Mouse (Mus musculus): ENCODE measurements around the gene Ccp110. TPM values are rescaled to one million over a fixed set of nuclear protein-coding genes. Genes with fewer than 3 reads are reported as not detected.

The Ccp110 gene
- polyA plus RNA-seq (2015; fragmentation: Nextera tagmentation; extraction: Ambion mirVana): 9.1 and 9.9 TPM in 2 replicates

DNA sequence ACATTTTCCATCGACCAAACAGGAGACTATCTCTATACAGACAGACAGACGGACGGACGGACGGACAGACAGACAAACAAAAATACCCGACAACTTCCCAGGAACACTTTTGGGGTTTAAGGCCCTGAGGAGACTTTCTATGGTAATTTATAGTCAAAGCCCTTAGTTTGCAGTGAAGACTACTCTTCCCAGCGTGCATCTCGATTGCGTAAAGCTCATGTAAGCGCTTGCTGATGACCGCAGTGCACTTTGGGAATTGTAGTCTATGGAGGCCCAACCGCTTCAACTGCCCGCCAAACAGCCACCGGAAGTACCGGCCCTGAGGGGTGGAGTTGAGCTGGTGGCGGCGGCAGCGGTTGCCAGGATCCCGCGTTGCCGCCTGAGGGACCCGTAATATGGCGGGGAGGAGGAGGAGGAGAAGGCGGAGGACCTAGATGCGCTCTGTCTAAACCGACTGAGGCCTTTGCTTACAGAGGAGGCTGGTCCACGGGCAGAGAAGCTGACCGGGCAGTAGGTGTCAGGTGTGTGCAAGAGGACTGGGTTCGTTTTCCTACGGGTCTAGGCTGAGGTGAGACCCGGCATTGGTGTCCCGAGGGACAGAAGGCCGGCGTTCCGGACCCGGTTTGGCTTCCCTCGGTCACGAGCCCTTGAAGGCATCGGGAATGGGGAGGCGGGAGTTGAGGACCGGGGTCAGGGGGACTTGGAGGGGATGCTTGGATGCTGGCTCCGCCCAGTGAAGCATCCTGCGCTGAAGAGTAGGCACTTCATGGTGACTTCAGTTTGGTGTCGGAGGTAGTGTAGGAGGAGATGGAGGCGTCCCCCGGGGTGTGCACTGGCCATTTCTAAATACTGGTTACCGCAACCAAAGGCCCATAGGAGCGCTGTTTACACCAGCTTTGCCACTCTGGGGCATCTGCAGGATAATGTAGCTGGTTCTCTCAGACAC lies at the start of gene Ccp110:
Ccp110 (plus strand) TSS at position 325 of the 946 bp plus-strand sequence.
- Histone ChIP-seq H3K4me1 (ENCODE audit: control insufficient read depth, insufficient read depth, low read length) (peaks cover 11% of the 10 kb centered on the region), H3K27ac (ENCODE audit: low read length) (peak within 1 kb of the TSS; percentile 21; the same call in 1 of the 2 replicates), H3K9me3 (ENCODE audit: control insufficient read depth, low read length) (no peaks in the 10 kb centered on the region), H3K36me3 (ENCODE audit: control insufficient read depth, insufficient read depth, low read length) (no peaks in the 10 kb centered on the region), H3K4me2 (ENCODE audit: low read depth, low read length) (peak within 1 kb of the TSS; percentile 80), H3K4me3 (ENCODE audit: low read length) (peak within 1 kb of the TSS; percentile 84), H3K9ac (ENCODE audit: low read depth, low read length) (peak within 1 kb of the TSS; percentile 80), H3K27me3 (replicated peaks; ENCODE audit: control insufficient read depth, insufficient read depth, low read length) (no peaks in the 10 kb centered on the region)
- ATAC-seq: peak; percentile 94
- under 1% methylated on average over 48 of the region's 48 CpGs for WGBS

DNA sequence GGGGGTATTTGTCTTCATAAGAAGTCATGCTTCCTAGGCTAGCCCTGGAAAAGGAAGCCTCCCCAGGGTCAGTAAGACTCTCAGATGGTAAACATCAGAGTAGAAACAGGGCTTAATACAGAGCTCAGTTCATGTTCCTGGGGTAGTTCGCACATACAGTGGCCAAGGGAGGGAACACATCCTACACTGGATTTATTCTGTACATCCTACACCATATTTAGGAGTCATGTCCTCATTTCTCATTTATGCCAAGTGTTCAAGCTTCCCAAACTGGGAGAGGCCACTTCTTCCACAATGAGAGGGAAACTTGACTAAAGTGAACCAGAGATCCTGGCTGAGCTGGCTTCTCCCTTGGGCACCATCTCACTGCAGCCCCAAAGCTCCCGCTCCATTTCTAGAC lies 44.6 kb upstream of the Ccp110 start:
- WGBS: 91% methylated on average over 2 of the region's 2 CpGs
- no peak overlapping the region for H3K27ac ChIP-seq (ENCODE audit: low read length)
- H3K27me3 ChIP-seq (replicated peaks; ENCODE audit: control insufficient read depth, insufficient read depth, low read length): no peaks in the 10 kb centered on the region
- no peak for ATAC-seq
- H3K9ac ChIP-seq (ENCODE audit: low read depth, low read length): no peak overlapping the region
- H3K4me3 ChIP-seq (ENCODE audit: low read length): no peak overlapping the region
- no peaks in the 10 kb centered on the region for H3K9me3 ChIP-seq (ENCODE audit: control insufficient read depth, low read length)
- no peaks in the 10 kb centered on the region for H3K4me1 ChIP-seq (ENCODE audit: control insufficient read depth, insufficient read depth, low read length)
- H3K4me2 ChIP-seq (ENCODE audit: low read depth, low read length): no peak overlapping the region
- no peaks in the 10 kb centered on the region for H3K36me3 ChIP-seq (ENCODE audit: control insufficient read depth, insufficient read depth, low read length)

DNA sequence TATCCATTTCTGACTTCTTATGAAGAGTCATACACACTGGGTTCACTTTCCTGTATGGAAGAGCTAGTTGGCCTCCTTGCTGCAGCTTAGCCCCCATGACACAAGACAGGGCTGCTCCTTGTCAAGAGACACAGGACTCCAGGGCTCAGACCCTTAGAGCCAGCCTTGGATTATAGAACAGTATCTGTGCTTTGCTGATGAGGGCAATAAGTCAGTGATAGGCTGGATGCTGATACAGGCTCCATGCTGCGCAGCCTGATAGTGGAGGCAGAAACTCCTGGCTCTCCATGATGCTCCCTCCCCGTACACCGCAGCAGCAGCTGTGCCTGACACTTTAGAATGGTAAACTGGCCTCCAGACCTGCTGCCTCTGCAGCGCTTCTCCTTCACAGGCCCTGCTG lies 42.2 kb upstream of the Ccp110 start:
- H3K27me3 ChIP-seq (replicated peaks; ENCODE audit: control insufficient read depth, insufficient read depth, low read length): no peaks in the 10 kb centered on the region
- 72% methylated on average over 4 of the region's 4 CpGs for WGBS
- H3K9me3 ChIP-seq (ENCODE audit: control insufficient read depth, low read length): no peaks in the 10 kb centered on the region
- no peak overlapping the region for H3K4me2 ChIP-seq (ENCODE audit: low read depth, low read length)
- H3K4me3 ChIP-seq (ENCODE audit: low read length): no peak overlapping the region
- H3K27ac ChIP-seq (ENCODE audit: low read length): no peak overlapping the region
- H3K36me3 ChIP-seq (ENCODE audit: control insufficient read depth, insufficient read depth, low read length): no peaks in the 10 kb centered on the region
- no peaks in the 10 kb centered on the region for H3K4me1 ChIP-seq (ENCODE audit: control insufficient read depth, insufficient read depth, low read length)
- no peak overlapping the region for H3K9ac ChIP-seq (ENCODE audit: low read depth, low read length)
- no peak for ATAC-seq

DNA sequence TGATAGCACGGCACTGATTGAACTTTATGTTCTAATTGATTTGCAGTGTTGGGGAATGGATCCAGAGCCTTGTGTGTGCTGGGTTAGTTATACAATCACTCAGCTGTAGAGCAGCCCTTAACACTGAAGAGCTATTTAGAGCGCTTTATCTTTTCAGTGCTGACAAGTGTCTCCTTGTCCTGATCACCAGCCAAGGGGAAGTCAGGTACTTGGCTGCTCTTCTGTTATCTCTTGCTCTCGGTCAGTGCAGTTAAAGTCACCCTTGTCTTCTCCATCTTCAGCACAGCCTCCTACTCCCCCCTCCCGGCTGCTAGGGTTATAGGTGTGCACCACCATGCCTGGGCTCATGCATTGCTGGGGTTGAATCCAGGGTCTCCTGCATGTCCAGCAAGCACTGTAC lies 35.5 kb upstream of the Ccp110 start:
- WGBS: 80% methylated on average over 4 of the region's 4 CpGs
- Histone ChIP-seq H3K9me3 (ENCODE audit: control insufficient read depth, low read length) (no peaks in the 10 kb centered on the region), H3K27me3 (replicated peaks; ENCODE audit: control insufficient read depth, insufficient read depth, low read length) (no peaks in the 10 kb centered on the region), H3K4me2 (ENCODE audit: low read depth, low read length) (no peak overlapping the region), H3K9ac (ENCODE audit: low read depth, low read length) (no peak overlapping the region), H3K4me3 (ENCODE audit: low read length) (no peak overlapping the region), H3K4me1 (ENCODE audit: control insufficient read depth, insufficient read depth, low read length) (no peaks in the 10 kb centered on the region), H3K27ac (ENCODE audit: low read length) (no peak overlapping the region), H3K36me3 (ENCODE audit: control insufficient read depth, insufficient read depth, low read length) (no peaks in the 10 kb centered on the region)
- no peak for ATAC-seq

DNA sequence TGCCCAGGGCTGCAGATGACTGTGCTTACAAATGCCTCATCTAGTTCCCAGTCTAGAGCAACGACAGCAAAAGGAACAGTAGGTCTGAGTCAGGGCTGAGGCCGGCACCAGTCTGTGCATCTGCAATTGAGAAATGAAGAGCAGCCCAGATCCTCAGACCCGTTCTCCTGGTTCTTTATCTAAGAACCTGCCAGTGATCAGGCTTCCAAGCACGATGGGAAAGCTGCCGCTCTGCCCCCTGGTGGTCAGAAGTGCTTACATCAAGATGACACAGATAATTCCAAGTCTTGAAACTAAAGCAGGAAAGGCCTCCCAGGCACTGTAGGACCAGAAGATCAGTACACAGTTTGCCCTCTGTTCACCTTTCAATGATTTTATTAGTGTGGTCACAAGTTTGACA lies 24.2 kb upstream of the Ccp110 start:
- H3K36me3 ChIP-seq (ENCODE audit: control insufficient read depth, insufficient read depth, low read length): peaks cover 9% of the 10 kb centered on the region; the same call in 1 of the 2 replicates
- 15% methylated on average over 5 of the region's 5 CpGs for WGBS
- peak; percentile 48; the same call in 1 of the 2 replicates for ATAC-seq

DNA sequence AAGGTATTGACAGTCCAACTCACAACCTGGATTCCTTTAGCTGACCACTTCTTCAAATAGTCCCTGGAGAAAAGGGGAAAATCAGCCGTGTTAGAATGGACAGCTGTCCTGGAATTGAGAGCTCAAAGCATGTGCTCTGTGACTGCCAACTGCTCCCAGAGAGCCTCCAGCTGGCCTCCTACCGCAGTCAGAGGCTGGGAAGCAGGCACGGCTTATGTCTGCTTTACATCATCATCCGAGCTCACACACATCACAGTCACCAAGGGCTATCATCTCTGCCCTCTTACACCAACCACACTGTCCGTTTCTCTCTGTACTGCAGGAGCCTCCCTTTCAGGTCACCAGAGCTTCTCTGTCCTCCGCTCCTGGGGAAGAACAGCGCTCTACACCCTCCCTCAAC lies 23.3 kb upstream of the Ccp110 start:
- Histone ChIP-seq H3K4me3 (ENCODE audit: low read length) (no peak overlapping the region), H3K27ac (ENCODE audit: low read length) (no peak overlapping the region), H3K27me3 (replicated peaks; ENCODE audit: control insufficient read depth, insufficient read depth, low read length) (no peaks in the 10 kb centered on the region), H3K4me2 (ENCODE audit: low read depth, low read length) (no peak overlapping the region), H3K9ac (ENCODE audit: low read depth, low read length) (no peak overlapping the region), H3K36me3 (ENCODE audit: control insufficient read depth, insufficient read depth, low read length) (peaks cover 9% of the 10 kb centered on the region; the same call in 1 of the 2 replicates), H3K9me3 (ENCODE audit: control insufficient read depth, low read length) (no peaks in the 10 kb centered on the region), H3K4me1 (ENCODE audit: control insufficient read depth, insufficient read depth, low read length) (no peaks in the 10 kb centered on the region)
- WGBS: 72% methylated on average over 7 of the region's 7 CpGs
- no peak for ATAC-seq

More for the DNA sequence above, 24.2 kb upstream of the Ccp110 start:
- Histone ChIP-seq H3K4me1 (ENCODE audit: control insufficient read depth, insufficient read depth, low read length) (no peaks in the 10 kb centered on the region), H3K9ac (ENCODE audit: low read depth, low read length) (no peak overlapping the region), H3K27ac (ENCODE audit: low read length) (no peak overlapping the region), H3K9me3 (ENCODE audit: control insufficient read depth, low read length) (no peaks in the 10 kb centered on the region), H3K27me3 (replicated peaks; ENCODE audit: control insufficient read depth, insufficient read depth, low read length) (no peaks in the 10 kb centered on the region), H3K4me2 (ENCODE audit: low read depth, low read length) (no peak overlapping the region), H3K4me3 (ENCODE audit: low read length) (no peak overlapping the region)

DNA sequence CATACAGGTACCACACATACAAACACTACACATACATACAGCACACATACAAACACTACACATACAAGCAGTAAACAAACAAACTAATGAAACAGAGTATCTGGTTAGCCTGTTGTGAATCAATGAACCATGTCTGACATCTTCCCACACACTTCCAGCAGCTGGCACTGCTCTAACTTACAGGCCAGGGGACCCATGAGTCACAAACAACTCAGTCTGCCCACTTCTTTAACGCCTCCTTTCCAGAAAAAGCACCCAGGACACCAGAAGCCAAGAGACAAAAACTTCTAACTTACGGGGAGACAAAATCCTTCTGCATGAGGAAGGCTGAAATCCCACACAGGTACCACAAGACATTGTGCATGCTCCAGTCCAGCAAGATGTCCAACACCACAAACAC lies 21.1 kb upstream of the Ccp110 start:
- 95% methylated on average over 2 of the region's 2 CpGs for WGBS
- no peak overlapping the region for H3K4me3 ChIP-seq (ENCODE audit: low read length)
- no peak overlapping the region for H3K27ac ChIP-seq (ENCODE audit: low read length)
- H3K9ac ChIP-seq (ENCODE audit: low read depth, low read length): no peak overlapping the region
- peaks cover 11% of the 10 kb centered on the region; the same call in 1 of the 2 replicates for H3K36me3 ChIP-seq (ENCODE audit: control insufficient read depth, insufficient read depth, low read length)
- H3K27me3 ChIP-seq (replicated peaks; ENCODE audit: control insufficient read depth, insufficient read depth, low read length): no peaks in the 10 kb centered on the region
- no peak for ATAC-seq
- H3K9me3 ChIP-seq (ENCODE audit: control insufficient read depth, low read length): no peaks in the 10 kb centered on the region
- no peaks in the 10 kb centered on the region for H3K4me1 ChIP-seq (ENCODE audit: control insufficient read depth, insufficient read depth, low read length)
- no peak overlapping the region for H3K4me2 ChIP-seq (ENCODE audit: low read depth, low read length)

DNA sequence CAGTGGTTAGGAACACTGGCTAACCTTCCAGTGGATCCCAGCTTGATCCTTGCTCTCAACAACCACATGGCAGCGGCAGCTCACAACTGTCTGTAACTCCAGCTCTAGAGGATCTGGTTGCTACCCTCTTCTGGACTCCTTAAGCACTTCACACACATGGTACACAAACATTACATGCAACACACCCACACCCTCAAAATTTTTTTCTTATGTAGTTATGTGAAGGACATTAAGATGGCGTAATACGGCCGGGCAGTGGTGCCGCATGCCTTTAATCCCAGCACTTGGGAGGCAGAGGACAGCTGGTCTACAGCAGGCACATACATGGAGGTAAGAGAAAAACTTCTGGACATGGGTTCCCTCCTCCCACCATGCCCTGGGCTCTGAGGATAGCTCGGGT lies 16.2 kb upstream of the Ccp110 start:
- Histone ChIP-seq H3K27me3 (replicated peaks; ENCODE audit: control insufficient read depth, insufficient read depth, low read length) (no peaks in the 10 kb centered on the region), H3K36me3 (ENCODE audit: control insufficient read depth, insufficient read depth, low read length) (peaks cover 13% of the 10 kb centered on the region), H3K4me3 (ENCODE audit: low read length) (no peak overlapping the region), H3K27ac (ENCODE audit: low read length) (no peak overlapping the region), H3K4me2 (ENCODE audit: low read depth, low read length) (no peak overlapping the region), H3K9ac (ENCODE audit: low read depth, low read length) (no peak overlapping the region), H3K9me3 (ENCODE audit: control insufficient read depth, low read length) (no peaks in the 10 kb centered on the region), H3K4me1 (ENCODE audit: control insufficient read depth, insufficient read depth, low read length) (0 out of 2 replicates have a peak, but pooled peaks cover 4% of the 10 kb centered on the region)
- WGBS: 90% methylated on average over 6 of the region's 6 CpGs
- ATAC-seq: no peak

DNA sequence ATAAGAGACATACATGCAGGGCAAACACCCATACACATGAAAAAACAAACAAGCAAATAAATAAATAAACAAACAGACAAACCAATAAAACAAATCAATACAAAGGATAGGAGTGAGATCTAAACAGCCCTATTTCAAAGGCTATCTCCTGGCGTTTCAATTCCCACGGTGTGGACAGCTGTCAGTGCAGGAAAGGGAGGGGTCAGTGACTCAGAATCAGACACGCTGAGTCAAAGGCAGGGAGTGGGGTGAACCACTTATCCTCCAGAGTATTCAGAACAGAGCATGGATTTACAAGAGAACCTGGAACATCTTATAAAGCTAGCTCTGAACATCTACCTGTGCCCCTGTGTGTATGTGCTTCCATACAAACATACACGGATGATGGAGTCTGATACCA lies 15.2 kb upstream of the Ccp110 start:
- no peaks in the 10 kb centered on the region for H3K27me3 ChIP-seq (replicated peaks; ENCODE audit: control insufficient read depth, insufficient read depth, low read length)
- H3K36me3 ChIP-seq (ENCODE audit: control insufficient read depth, insufficient read depth, low read length): peaks cover 8% of the 10 kb centered on the region
- no peak overlapping the region for H3K27ac ChIP-seq (ENCODE audit: low read length)
- no peak overlapping the region for H3K4me2 ChIP-seq (ENCODE audit: low read depth, low read length)
- H3K4me1 ChIP-seq (ENCODE audit: control insufficient read depth, insufficient read depth, low read length): 0 out of 2 replicates have a peak, but pooled peaks cover 4% of the 10 kb centered on the region
- 65% methylated on average over 4 of the region's 4 CpGs for WGBS
- ATAC-seq: no peak
- no peak overlapping the region for H3K9ac ChIP-seq (ENCODE audit: low read depth, low read length)
- H3K9me3 ChIP-seq (ENCODE audit: control insufficient read depth, low read length): no peaks in the 10 kb centered on the region
- H3K4me3 ChIP-seq (ENCODE audit: low read length): no peak overlapping the region
